Mouse (Mus musculus): Measurements from ENCODE around the gene Ptprk.

DNA sequence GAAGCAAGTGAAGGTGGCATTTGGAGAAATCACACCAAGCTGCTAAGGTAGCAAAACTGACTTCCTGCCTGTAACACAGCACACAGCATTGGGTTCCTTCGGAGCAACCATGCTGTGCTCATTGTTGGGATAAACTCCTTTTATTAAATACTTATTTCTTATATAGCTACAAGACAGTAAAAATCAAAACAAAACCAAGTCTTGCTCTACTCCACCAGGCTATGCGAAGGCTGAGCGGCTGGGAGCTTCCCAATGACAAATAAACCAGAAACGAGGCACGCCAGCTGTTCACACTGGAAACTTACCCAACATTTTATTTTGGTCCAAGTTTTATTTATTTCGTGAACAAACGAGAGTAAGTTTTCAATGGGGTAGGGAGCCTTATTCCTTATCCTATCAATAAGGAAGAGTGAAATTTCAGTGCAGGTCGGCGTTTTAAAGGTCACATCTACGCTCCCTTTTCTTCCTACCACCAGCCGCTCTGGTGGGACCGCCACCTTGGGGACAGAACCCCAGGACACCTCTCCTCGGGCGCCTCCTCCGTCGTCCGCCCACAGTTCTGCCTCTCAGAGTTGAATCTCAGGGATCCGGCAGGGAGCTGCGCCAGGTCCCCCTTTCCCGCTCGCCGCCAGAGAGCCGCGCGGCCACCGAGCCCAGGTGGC is 498 bp upstream of the Ptprk start:
- no peak for TF ChIP-seq CTCF (IDR thresholded peaks at IDR 0.05; ENCODE audit: control insufficient read depth, insufficient read depth, insufficient replicate concordance, low read depth, low read length)
- TF ChIP-seq POLR2A (IDR thresholded peaks at IDR 0.05; ENCODE audit: control insufficient read depth, low read depth, low read length): no peak
